Mouse (Mus musculus) G1E (cell line): ENCODE measurements around the gene Cyb5r3.

Experiments used
- CTCF ChIP-seq: IDR thresholded peaks from 2 replicates; pipeline ENCODE4 v1.5.1; 2012; ENCODE audit warnings: low read depth, low read length, inconsistent platforms, mixed read lengths
- GATA1 ChIP-seq: IDR thresholded peaks from 2 replicates; pipeline ENCODE4 v1.6.1; 2012; ENCODE audit warnings: borderline replicate concordance, low read length, inconsistent platforms, mixed read lengths
- TAL1 ChIP-seq: conservative IDR thresholded peaks from 2 replicates; pipeline ENCODE4 v1.6.1; 2012; ENCODE audit warnings: low read depth, low read length, inconsistent platforms, mixed read lengths

- TF ChIP-seq CTCF (no peak), GATA1 (no peak), TAL1 (no peak)
Measured at GRCm38 (mm10) chr15:83170956-83171659, 1.3 kb downstream of the Cyb5r3 start.
